Mouse (Mus musculus): ENCODE results near the gene Fam20b. TPM values are rescaled to one million over a fixed set of nuclear protein-coding genes. Genes with fewer than 3 reads are reported as not detected.

Gene Fam20b
- total RNA-seq, 2 experiments from 2014 or later = 29.0 to 30.2 TPM

- DNase-seq = no peak
These were observed 79.4 kb downstream of the Fam20b start for GRCm38 (mm10) chr1:156639455-156639854.

GRCm38 (mm10) chr1:156635148-156635547 lies 83.7 kb downstream of the Fam20b start:
- DNase-seq = no peak

GRCm38 (mm10) chr1:156633095-156633494 lies 85.8 kb downstream of the Fam20b start:
- no peak for DNase-seq

- DNase-seq = no peak
These were observed 87.9 kb downstream of the Fam20b start for GRCm38 (mm10) chr1:156630965-156631364.

GRCm38 (mm10) chr1:156629984-156630383 lies 88.9 kb downstream of the Fam20b start:
- DNase-seq = no peak

Other genes with a start within 250 kb of the Fam20b start
- gene Soat1, start 244.8 kb downstream of the Fam20b start, total RNA-seq (2021) = 1 to 10 TPM; 6.5 TPM
- 10 to 100 TPM; 37.0 to 40.9 TPM for gene Gm10031, start 195.1 kb downstream of the Fam20b start, total RNA-seq (2021)
- gene Abl2, start 160.3 kb downstream of the Fam20b start, total RNA-seq (2021) = 10 to 100 TPM; 15.6 to 17.3 TPM
- gene Tor3a, start 44.7 kb downstream of the Fam20b start, total RNA-seq (2021) = 1 to 10 TPM; 4.3 to 6.7 TPM
- 10 to 100 TPM in 1 of 2 experiments, 1 to 10 TPM in 1; 7.4 to 15.8 TPM for gene Angptl1, start 119.5 kb upstream of the Fam20b start, total RNA-seq (2021)
- gene Ralgps2, start 220.5 kb upstream of the Fam20b start, total RNA-seq (2021) = 1 to 10 TPM; 1.6 to 1.9 TPM